Mouse (Mus musculus): ENCODE results near the gene Agrn. TPM values are rescaled to one million over a fixed set of nuclear protein-coding genes. Genes with fewer than 3 reads are reported as not detected.

The Agrn gene
- polyA plus RNA-seq (2015; fragmentation: Nextera tagmentation; extraction: Ambion mirVana) = 59.7 and 82.1 TPM in 2 replicates

GRCm38 (mm10) chr4:156197131-156197828, at the start of gene Agrn:
TSS of gene Agrn (minus strand) at chr4:156197488.

GRCm38 (mm10) chr4:156235808-156236533, 38.7 kb upstream of the Agrn start, which contains the start of gene Noc2l:
TSS of gene Noc2l (plus strand) at chr4:156236010.

GRCm38 (mm10) chr4:156234701-156235213, 37.5 kb upstream of the Agrn start, which contains the start of gene Plekhn1:
TSS of gene Plekhn1 (minus strand) at chr4:156234857.

GRCm38 (mm10) chr4:156215649-156216048, 18.4 kb upstream of the Agrn start, which contains the start of gene Perm1:
TSS of gene Perm1 (plus strand) at chr4:156215868.

DNA sequence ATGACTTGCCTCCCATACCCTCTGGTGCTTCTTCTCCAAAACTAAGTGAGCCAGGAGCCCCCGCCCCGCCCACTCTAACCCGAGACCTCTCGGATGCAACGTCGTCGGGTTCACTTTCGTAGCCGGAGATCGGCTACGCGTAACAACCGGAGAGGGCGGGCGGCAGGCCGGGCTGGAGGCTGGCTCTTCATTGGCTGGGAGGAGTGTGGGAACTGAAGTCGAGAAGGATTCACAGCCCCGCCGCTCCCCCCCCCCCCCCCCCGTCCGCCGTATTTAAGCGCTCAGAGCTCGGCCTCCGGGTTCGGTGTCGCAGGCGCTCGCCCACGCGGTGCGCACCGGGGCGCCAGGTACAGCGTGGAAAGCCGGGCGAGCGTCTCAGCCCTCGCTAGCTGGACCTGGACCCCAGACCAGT, 5.7 kb upstream of the Agrn start, which contains the start of gene AW011738:
Gene AW011738 (plus strand): TSS at position 304 of the 412 bp plus-strand sequence.

GRCm38 (mm10) chr4:156200623-156201475, 3.6 kb upstream of the Agrn start, which contains the start of gene Isg15:
TSS of gene Isg15 (minus strand) at chr4:156200818.

DNA sequence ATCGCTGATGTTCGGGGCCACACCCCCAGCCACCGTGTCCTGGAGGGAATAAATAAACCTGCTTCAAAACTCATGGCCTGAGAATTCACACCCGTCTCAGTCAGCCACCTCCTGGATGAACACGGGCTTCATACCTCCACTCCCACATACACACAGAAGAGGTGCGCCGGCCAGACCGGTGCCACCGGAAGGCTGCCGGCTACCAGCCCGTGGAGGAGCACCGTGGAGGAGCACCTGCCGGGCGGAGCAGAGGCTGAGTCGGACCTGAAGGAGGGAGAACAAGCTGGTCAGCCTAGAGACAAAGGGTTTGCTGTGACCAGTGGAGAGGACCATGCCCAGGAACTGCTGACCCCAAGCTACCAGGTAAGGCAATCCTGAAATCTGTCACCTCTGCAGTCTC, 66.9 kb downstream of the Agrn start, which contains the start of gene Rnf223:
Gene Rnf223 (plus strand): TSS at position 78 of the 400 bp plus-strand sequence.

Small RNAs within 50 kb of the gene (microRNA-seq; reads per million reads assigned to microRNA genes)
- not detected for gene Mir7658

Other genes with a start within 250 kb of the Agrn start
- 25.2 and 29.4 TPM in 2 replicates for gene C1qtnf12, start 235.2 kb downstream of the Agrn start, polyA plus RNA-seq (2015; fragmentation: Nextera tagmentation; extraction: Ambion mirVana)
- gene B3galt6, start 204.8 kb downstream of the Agrn start, polyA plus RNA-seq (2015; fragmentation: Nextera tagmentation; extraction: Ambion mirVana) = 30.0 and 31.9 TPM in 2 replicates
- 119 and 121 TPM in 2 replicates for gene Sdf4, start 204.6 kb downstream of the Agrn start, polyA plus RNA-seq (2015; fragmentation: Nextera tagmentation; extraction: Ambion mirVana)
- gene Tnfrsf4, start 183.6 kb downstream of the Agrn start, polyA plus RNA-seq (2015; fragmentation: Nextera tagmentation; extraction: Ambion mirVana) = 0.34 TPM in 1 of 2 replicates, not detected in the other
- 1.3 TPM in 2 replicates for gene Tnfrsf18, start 171.3 kb downstream of the Agrn start, polyA plus RNA-seq (2015; fragmentation: Nextera tagmentation; extraction: Ambion mirVana)
- not detected in 2 replicates for gene Ttll10, start 138.1 kb downstream of the Agrn start, polyA plus RNA-seq (2015; fragmentation: Nextera tagmentation; extraction: Ambion mirVana)
- gene 9430015G10Rik, start 87.5 kb downstream of the Agrn start, polyA plus RNA-seq (2015; fragmentation: Nextera tagmentation; extraction: Ambion mirVana) = 13.9 and 15.8 TPM in 2 replicates
- 0.18 and 0.23 TPM in 2 replicates for gene Rnf223, start 67.0 kb downstream of the Agrn start, polyA plus RNA-seq (2015; fragmentation: Nextera tagmentation; extraction: Ambion mirVana)
- 6.4 and 6.8 TPM in 2 replicates for gene Isg15, start 3.3 kb upstream of the Agrn start, polyA plus RNA-seq (2015; fragmentation: Nextera tagmentation; extraction: Ambion mirVana)
- 4.7 and 5.5 TPM in 2 replicates for gene AW011738, start 5.8 kb upstream of the Agrn start, polyA plus RNA-seq (2015; fragmentation: Nextera tagmentation; extraction: Ambion mirVana)
- gene Perm1, start 18.4 kb upstream of the Agrn start, polyA plus RNA-seq (2015; fragmentation: Nextera tagmentation; extraction: Ambion mirVana) = 1.1 and 1.5 TPM in 2 replicates
- gene Plekhn1, start 37.4 kb upstream of the Agrn start, polyA plus RNA-seq (2015; fragmentation: Nextera tagmentation; extraction: Ambion mirVana) = 23.8 and 28.0 TPM in 2 replicates
- gene Noc2l, start 38.5 kb upstream of the Agrn start, polyA plus RNA-seq (2015; fragmentation: Nextera tagmentation; extraction: Ambion mirVana) = 41.7 and 43.1 TPM in 2 replicates
- 1.1 and 1.7 TPM in 2 replicates for gene Samd11, start 58.2 kb upstream of the Agrn start, polyA plus RNA-seq (2015; fragmentation: Nextera tagmentation; extraction: Ambion mirVana)
- gene Vmn2r-ps159, start 133.6 kb upstream of the Agrn start, polyA plus RNA-seq (2015; fragmentation: Nextera tagmentation; extraction: Ambion mirVana) = not detected in 2 replicates

All from neural tube, postnatal 0 days (tissue).